Comparison of ENCODE assay signal across 8 mouse cellular contexts in genomic region chrX:38249640-38250351, GRCm38 (mm10). TPM values are rescaled to one million over a fixed set of nuclear protein-coding genes. Genes with fewer than 3 reads are reported as not detected.
DNase-seq lines count a peak whose midpoint lies in the region; ATAC-seq and TF ChIP-seq lines count a peak whose summit lies in the region.

No protein-coding gene starts in this region.

- in situ Hi-C loops in Patski (cut with MboI; ENCODE audit: low pct_unique_long_range_greater_than_20kb), result no loop called here

- ATAC-seq in CD4-positive, CD25-positive, alpha-beta regulatory T cell, adult 4 months, result no peak
- no peak for ATAC-seq in Patski

- peaks cover 23% of the 10 kb centered on the region for H3K27me3 ChIP-seq in Patski

- CTCF ChIA-PET in Patski (lab: Charles Lee), result interaction anchor here (1.4 to 3.0 kb wide), 3 partner anchors 14 to 190 kb away, joined by 3 to 13 read pairs (median 8); no protein-coding TSS in a partner anchor

- TF ChIP-seq CTCF in Patski (IDR thresholded peaks at IDR 0.05), result peak; percentile 58

- peak; percentile 54 for DNase-seq in CD4-positive, CD25-positive, alpha-beta regulatory T cell, adult 2 months (ENCODE audit: low read depth, low spot score)
- no peak for DNase-seq in Patski (ENCODE audit: low read depth, low spot score)
- peak; percentile 67 for DNase-seq in embryo, embryonic 10 days (ENCODE audit: low spot score)
- DNase-seq in heart, adult 8-10 months (ENCODE audit: low spot score), result peak; percentile 9
- peak; percentile 48 for DNase-seq in kidney, postnatal 10 days
- peak; percentile 57 for DNase-seq in lung, postnatal 10 days
- peak; percentile 68 for DNase-seq in retina, postnatal 1 day

- POLR2A ChIA-PET in Patski (lab: Charles Lee), result no interaction called here

RNA-seq across cellular contexts. Expression of gene Tmem255a, which starts 2.4 kb away (rescaled TPM):
- 1 to 10 TPM; 4.3 to 5.8 TPM for polyA plus RNA-seq in CD4-positive, CD25-positive, alpha-beta regulatory T cell, adult 4 months (2017; shearing (Covaris generic))
- polyA plus RNA-seq in Patski (2021), result 0.01 TPM
- total RNA-seq in heart, adult 8-10 months (2022), result 1 to 10 TPM in 1 of 4 experiments, under 1 TPM in 3; 0.63 to 1.5 (median 0.72) TPM
